Mouse (Mus musculus) embryonic fibroblast, embryonic 13.5 days (primary cell): ENCODE measurements around the gene Galm.

Source experiments
- CTCF ChIP-seq: IDR thresholded peaks from 2 replicates; pipeline ENCODE4 v1.5.1; 2011; ENCODE audit warnings: mild to moderate bottlenecking, control low read depth, low read length, moderate library complexity, borderline replicate concordance; ENCODE audit not compliant: insufficient read depth
- POLR2A ChIP-seq: IDR thresholded peaks from 2 replicates; pipeline ENCODE4 v1.6.1; 2011; ENCODE audit warnings: low read depth, mild to moderate bottlenecking, control low read depth, low read length, moderate library complexity

DNA sequence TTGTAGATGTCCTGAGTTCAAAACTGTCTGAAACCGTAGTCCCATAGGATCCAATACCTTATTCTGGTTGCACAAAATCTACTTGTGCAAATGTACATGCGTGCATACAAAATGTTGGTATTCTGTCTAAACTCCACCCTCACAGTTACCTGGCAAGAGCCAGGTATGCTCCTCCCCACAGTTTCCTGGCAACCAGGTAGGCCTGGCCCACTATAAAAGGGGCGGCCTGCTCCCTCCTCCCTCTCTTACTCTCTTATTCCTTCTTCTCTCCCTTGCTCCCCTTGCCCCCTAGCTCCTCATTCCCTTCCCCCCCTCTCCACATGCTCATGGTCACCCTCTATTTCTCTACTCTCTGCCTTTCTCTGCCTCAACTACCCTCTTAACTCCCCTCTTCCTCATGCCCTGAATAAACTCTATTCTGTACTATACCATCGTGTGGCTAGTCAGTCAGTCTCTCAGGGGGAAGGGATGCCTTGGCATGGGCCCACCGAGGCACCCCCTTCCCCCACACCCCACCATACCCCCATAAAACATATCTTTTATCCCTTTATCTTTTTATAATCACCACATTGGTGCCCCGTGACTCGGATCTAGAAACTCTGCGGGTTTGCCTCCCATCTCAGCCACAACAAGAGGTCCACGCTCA is 31.9 kb upstream of the Galm start:
- TF ChIP-seq CTCF (no peak), POLR2A (no peak)
